Mouse (Mus musculus) c-Kit-positive CD71-positive TER-119-positive erythroid progenitor cells, embryonic 14.5 days (primary cell): ENCODE measurements around the gene Hip1r.

Experiments
- DNase-seq: peaks from one replicate; pipeline ENCODE4 v3.0.0-alpha.2; 2013; ENCODE audit warnings: low spot score

The Hip1r gene

DNA sequence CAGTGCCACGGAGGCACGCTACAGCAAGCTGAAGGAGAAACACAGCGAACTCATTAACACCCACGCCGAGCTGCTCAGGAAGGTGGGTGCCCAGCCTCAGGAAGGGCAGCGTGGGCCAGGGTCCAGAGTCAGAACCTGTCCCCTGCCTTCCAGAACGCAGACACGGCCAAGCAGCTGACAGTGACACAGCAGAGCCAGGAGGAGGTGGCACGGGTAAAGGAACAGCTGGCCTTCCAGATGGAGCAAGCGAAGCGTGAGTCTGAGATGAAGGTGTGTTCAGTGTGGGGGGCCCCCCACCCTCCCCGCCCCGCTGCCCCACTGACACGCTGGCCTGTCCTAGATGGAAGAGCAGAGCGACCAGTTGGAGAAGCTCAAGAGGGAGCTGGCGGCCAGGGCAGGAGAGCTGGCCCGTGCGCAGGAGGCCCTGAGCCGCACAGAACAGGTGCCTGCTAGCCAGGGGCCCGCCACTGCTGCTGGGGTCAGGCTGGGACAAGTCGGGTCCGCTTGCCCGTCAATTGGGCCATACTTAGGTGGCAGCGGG lies 23.9 kb downstream of the Hip1r start:
- no peak for DNase-seq

DNA sequence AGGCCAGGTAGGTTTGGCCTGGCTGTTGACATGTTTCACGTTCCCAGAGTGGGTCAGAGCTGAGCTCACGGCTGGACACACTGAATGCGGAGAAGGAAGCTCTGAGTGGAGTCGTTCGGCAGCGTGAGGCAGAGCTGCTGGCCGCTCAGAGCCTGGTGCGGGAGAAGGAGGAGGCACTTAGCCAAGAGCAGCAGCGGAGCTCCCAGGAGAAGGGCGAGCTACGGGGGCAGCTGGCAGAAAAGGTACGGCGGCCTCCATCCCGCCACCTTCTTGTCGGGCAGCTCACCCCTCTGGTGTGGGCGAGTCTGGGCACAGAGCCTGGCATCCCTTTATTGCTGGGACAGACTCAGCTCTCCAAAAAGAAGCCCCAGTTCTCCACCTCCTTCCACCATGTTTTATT lies 24.4 kb downstream of the Hip1r start:
- DNase-seq, result no peak

DNA sequence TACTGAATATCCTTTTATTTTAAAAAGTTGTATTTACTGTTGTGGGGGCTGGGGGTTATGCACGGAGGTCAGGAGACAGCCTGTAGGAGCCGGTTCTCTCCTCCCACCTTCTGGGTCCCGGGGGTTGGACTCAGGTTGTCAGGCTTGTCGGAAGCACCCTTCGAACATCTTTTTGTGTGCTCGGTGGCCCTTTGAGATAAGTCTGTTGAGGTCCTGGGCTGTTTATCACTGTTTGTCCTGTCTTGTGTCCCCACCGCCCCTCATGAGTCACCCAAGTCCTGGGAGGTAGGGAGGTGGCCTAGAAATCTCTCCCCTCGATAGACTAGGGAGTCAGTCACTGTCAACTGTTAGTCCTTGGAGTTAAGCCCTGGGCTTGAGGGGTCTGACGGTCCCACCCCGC lies 24.9 kb downstream of the Hip1r start:
- DNase-seq, result peak; percentile 34

DNA sequence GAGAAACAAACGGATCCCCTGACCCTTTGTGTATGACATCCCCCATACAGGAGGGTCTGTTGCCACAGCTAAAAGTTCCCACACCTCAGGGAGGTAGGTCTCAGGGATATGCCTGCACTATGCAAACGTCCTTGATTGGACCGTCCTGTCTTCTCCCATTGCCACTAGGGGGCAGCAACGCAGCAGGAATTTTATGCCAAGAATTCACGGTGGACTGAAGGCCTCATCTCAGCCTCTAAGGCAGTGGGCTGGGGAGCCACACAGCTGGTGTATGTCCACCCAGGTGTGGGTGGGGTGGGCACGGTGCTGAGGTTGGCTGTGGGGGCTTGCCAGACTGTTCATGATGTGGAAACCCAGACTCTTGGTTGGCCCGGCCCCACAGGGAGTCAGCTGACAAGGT lies 27.4 kb downstream of the Hip1r start:
- DNase-seq, result peak; percentile 89

DNA sequence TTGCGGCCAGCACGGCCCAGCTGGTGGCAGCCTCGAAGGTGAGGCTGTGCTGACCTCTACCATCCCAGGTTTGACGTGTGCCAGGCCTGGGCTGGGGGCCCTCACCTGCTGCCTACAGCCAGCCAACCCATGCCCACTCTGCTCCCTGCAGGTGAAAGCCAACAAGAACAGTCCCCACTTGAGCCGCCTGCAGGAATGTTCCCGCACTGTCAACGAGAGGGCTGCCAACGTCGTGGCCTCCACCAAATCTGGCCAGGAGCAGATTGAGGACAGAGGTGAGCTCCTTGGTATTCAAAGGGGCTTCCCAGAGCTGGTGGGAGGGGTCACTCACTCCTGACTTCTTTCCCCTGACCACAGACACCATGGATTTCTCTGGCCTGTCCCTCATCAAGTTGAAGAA lies 27.8 kb downstream of the Hip1r start:
- DNase-seq, result no peak

DNA sequence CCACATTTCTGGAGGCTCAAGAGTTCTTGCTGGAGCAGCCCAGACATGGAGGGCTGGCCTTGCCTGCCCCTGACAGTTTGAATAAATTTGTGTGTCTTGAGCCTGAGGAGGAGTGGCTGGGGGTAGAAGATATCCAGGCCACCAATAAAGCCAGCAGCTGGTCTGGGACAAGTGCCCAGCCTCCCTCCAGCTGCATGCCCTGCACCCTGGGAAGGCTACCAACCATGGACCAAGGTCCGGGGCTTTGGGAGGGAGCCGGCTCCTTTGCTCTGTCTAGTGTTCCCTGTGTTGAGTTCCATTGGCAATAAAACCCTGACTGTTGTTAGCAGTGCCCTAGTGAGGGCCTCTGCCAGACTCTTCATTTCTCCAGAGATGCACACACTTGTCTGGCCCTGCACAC lies 29.4 kb downstream of the Hip1r start:
- DNase-seq, result no peak

DNA sequence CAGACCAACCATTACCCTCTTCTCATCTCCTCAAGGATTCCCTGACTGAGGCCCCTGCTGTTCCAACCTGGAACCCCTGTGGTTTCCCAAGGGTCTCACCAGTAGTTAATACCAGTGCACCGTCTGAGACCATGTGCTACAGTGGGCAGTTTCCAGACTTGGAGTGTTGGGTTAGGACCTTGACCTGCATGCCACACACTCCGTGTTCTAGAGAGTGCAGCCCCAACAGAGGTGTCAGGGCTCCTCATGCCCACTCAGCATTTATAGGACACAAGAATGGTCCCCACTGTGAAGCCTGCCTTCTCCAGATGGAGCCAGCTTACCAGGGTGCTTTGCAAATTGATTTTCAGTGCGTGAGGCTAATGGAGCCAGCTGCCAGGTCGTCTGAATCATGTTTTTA lies 29.9 kb downstream of the Hip1r start:
- no peak for DNase-seq

DNA sequence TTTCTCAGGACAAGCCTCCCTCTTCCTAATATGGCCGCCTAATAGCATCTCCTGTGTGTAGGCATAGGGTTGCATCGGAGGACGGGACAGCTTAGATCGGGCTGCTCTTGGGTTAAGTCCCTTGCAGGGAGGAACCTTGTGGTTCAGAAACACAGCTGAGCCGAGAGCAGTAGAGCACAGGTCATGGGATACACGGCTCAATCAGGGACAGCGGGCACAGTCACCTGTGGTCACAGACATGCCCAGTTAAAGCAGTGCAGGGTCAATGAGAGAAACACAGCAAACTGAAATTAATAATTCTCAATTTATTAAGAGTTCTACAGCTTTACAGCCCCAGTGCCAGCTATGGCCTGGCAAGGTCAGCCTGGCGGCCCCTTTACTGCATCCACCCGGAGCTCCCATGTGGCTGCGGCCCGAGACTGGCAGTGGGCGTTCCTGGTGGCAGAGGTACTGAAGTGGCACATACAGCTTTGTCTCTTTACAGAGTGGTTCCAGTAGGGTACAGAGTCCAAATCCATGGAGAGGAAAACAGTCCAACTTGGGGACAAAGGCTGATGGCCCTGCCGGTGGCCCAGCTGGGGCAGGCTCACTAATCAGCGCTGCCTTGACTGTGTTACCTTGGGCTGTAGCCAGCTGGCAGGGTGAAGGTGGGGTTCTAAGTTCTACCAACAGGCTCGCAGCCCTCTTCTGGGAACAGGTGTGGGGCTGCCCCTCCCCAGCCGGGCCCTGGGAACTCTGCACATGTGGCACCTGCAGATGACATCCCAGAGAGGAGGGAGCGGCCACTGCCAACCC lies 31.1 kb downstream of the Hip1r start:
- DNase-seq, result no peak

DNA sequence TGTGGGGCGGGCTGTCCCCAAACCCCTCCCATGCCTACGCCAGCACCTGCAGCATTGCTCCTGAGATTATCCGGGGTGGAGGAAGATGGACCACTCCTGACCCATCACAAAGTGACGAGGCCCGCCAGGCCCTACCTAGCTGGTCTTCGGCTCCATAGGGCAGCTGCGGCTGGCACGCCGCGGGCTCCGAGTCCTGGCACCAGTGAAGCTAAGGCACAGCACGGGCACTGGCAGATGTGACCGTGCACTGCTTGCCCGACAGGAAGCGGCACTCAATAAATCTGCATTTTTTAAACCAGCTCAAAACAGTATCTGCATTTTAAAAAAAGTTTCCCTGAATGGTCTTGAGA lies 31.7 kb downstream of the Hip1r start:
- DNase-seq, result no peak

DNA sequence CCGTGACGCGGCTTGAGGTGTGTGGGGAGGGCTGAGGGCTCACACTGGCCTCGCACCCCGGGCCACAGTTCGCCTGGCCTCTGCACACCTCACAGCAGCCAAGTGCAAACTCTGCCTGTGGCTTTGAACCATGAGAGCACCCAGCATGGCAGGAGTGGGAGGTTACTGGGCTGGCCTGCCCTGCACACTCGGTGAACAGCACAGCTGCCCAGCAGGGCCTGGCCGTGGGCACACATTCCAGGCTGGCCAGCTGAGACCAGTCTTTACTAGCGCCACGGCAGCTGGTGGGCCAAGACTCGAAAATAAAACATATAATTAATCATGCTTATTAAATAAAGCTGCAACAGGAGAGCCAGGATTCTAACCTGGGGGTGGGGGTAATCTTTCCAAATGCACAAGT lies 32.2 kb downstream of the Hip1r start:
- DNase-seq, result no peak

DNA sequence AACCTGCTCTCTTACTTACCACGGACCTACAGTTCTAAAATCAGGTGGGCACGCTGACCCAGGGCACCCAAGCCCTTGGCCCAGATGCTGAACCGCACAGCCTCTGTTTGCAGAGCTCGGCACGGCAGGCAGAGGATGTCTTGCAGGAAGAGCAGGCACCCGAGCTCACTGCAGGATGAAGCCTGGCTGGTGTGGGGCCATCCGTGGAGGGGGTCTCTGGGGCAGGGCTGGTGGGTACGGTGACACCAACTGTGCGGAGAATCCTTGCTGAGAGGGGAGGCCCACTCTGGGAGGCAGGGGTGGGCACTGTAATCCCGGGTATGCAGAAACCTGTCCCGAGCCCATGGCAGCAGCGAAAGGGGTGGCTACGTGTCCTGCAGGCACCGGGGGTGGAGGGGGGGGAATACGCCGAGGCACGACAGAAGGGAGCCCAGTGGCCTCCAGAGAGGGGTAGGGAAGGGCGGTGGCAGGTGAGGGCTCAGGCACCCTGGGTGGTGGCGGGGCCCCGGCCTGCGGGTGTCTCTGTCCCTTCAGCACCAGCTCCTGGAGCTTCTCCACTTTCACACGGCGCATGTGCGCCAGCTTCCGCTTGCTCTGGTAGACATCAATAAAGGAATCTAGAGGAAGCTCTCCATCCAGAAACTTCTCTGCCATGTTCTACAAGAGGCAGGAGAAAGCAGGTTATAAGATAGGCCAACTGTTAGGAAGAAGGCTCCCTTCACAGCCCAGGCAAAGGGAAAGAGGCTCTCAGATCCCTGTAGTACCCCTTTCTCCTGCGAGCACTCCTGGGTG lies 32.9 kb downstream of the Hip1r start:
- DNase-seq, result no peak

DNA sequence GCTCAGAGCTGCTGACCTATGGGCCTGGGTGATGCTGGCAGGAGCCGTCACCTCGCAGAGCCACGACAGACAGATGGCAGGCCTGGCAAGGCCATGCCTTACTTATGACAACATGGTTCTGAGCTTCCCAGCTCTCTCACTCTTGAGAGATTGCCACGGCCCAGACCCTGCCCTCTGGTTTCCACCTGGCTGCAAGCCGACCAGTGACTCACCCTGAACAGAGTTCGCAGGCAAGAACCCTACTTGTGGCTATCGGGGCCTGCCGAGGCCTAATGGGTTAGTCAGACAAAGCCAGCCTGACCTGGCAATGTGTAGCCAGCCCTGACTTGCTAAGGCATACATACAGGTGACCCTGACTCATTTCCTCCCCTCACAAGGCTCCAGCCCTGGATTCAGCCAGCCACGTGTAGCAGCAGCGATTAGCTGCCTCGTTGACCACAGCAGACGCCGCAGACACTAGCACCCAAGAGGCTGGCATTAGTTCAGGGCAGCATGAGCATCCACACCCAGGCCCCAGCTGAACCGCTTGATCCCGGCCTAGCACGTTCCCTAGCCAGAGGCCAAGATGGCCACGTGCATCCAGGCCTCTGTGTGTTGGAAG lies 33.6 kb downstream of the Hip1r start:
- DNase-seq, result no peak

DNA sequence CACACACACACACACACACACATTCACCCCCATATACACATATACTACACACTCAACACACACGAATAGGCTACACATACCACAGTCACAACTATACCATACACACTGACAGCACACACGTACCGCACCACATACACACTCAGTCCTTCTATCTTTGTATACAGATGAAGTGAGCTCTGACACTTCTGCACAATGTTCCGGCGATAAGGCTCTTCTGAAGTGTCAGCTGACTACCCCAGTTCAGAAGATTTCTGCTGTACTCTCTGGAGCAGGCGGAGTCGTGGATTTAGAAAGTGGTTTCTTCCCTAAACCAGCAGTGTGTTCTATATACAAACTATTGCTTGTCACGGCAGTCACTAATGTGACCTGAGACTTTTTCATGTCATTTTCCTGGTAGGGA lies 36.6 kb downstream of the Hip1r start:
- peak; percentile 71 for DNase-seq

DNA sequence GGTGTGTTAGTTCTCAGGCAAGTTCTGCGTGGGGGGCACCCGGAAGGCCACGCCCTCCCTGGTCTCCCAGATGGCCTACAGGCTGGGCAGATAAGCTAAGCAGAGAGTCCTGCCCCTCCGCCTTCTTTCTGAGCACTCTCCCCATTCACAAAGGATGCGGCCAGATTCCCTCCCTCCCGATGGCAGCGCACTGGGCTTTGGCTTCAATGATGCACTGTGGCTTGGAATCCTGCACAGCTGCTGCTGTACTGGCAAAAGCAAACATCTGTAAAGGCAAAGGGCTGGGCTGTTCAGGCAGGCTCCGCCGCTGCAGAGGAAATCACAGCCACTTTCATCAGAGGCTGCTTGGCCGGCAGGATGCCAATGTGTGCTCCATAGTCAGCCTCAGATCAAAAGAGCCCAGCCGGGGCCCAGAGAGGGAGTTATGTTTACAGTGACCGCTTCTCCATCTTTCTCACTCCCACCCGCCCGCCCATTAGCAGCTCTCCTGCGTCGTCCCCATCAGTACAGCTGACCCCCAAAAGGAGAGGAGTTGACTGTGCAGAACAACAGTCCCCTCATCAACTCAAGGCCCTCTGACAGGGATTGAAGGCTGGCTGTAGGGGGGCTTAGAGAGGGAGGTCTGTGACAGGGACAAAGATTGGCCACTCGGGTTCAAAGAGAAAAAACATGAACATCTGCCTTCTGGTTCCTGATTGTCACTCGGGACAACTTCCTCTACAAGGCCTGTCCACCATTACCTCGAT lies 37.7 kb downstream of the Hip1r start:
- DNase-seq, result peak; percentile 70

DNA sequence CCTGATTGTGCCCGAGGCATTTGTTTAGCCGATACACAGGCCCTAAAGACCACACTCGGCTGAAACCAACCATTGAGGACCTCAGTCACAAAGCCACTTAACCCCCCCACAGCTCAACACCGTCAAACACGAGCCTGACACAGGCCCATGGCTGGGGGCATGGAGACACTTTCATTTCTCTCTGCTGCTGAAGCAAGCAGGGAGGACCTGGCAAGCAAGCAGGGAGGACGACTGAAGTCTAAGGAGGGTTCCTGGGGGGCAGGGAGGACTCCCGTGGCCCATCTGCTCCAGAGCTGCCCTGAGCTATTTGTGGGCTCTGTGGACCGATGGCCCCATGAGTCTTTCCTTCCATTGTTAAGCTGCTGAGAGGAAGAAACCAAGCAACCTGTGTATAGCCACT lies 38.5 kb downstream of the Hip1r start:
- no peak for DNase-seq

DNA sequence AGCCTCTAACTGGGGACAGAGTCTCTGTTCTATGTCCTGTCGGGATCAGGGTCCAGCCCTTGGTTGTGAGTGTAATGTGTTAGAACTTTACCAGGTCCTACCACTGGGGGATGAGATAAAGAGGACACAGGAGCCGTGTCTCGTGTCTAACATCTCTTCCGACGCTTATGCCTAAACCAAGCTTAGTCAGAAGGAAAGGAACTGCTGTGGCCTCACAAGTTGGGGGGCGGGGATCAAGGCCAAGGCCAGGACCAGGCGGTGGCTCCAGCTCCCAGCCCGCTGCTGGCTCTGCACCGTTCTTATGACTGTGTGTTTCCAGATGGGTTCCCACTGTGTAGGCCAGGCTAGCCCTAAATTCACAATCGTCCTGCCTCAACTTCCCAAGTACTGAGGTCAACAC lies 39.5 kb downstream of the Hip1r start:
- no peak for DNase-seq

DNA sequence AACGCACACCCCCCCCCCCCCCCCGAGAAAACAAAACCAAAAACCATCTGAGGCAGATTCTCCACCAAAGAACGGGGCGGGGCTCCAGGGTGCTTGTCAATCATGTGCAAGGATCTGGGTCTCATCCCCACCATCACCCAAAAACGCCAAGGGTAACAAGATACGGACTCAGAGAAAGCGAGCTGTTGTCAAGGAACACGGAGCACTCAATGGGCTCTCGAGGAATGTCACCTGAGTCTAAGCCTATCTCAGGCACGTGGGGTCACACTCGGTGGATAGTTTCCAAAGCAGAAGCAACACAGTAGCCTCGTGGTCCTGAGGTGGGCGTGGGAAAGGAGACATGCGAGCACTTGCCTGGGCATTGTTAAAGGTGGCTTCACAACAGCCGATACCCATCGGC lies 40.3 kb downstream of the Hip1r start:
- no peak for DNase-seq

DNA sequence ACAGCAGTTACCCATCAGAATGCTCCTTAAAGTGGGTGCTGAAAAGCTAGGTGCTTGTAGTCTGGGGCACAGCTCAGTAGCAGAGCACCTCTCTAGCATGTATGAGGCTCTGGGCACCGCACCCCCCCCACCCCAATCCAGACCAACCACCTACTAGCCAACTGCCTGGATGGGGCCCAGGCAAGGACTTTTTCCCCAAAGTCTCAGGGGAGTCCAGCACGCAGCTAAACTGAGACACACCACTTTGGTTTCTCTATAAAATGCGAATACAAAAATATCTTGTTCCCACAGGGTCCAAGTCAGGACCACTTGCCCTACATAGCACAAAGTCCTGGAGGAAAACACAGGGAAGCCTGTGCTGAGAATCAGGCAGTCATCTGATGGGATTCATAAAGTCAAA lies 40.8 kb downstream of the Hip1r start:
- no peak for DNase-seq

DNA sequence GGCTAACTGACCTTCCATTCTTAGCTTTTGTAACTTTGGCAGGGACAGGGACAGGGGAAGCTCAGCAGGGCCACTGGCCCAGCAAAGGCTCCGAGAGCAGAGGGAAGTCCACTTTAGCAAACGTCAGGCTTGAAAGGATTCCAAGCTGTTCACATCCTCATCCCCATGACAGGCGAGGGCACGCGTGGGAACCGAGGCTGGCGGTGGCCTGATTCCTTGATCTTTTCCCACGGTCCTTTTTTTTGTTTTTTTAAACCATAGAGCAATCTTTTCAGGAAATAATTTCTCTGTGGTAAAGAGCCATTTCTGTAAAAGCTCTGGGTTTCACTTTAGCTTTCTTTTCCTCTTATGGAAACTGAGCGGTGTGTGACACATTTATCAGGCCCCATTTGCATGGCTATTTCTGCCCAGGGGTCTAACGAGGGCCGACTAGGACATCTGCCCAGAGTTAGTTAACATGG lies 41.4 kb downstream of the Hip1r start:
- DNase-seq, result no peak

DNA sequence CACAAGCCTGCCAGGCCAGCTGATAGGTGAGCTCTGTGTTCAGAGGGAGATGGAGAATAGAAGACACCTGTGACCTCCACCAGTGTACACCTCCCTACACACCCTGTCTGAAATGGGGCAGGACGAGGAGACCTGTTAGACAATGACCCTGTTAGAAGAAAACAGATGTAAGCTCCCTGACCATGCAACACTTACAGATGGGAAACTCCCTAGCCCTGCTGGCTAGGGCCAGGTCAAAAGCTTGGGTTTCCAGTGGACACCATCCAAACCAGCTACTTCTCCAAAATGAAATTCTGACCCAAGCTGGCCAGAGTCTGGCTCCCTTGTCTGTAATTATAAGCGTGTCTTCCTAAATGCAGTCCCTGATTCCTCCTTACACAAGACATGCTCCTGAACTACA lies 42.3 kb downstream of the Hip1r start:
- no peak for DNase-seq

DNA sequence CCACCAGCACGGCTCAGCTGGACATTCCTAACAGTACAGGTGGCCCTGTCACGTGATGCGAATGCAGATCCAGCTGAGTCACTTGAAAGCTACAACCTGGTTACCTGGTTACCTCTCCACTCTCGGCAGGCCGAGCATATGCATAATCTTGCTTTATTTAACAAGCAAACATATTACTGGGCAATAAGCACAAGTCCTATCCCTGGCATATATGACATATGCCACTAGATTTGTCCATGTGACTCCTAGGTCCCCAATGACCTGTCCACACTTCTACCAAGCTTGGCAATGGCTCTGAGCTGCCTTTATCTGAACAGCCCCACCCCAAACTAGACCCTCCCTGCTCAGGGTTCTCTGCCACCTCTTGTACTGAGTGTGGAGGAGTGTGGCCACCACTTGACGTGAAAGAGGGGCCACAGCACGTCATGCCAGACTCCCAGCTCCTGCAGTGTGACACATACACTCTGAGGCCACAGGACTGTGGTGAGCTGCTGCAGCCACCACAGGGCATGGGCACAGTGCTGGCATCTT lies 42.9 kb downstream of the Hip1r start:
- no peak for DNase-seq

DNA sequence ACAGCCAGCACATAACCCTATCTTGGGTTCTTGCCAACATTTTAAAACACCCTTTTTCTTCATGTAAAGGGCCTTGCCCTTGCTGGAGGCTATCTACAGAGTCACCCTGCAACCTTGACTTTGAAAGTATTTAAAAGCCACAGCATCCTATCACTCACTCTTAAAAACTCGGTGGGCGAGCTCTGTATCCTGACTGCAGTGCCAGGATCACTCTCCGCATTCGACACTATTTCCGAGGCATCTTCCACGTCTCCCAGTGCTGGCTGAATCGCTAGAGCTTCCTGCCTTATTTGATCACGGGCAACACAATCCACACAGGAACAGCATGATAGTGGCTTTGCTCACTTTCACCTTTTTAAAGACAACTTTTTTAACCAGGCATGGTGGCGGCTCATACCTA lies 44.5 kb downstream of the Hip1r start:
- no peak for DNase-seq
